Mouse (Mus musculus) liver, embryonic 14 days (tissue): ENCODE measurements around the gene Stxbp4. TPM values are rescaled to one million over a fixed set of nuclear protein-coding genes. Genes with fewer than 3 reads are reported as not detected.

ENCODE experiments used
- polyA plus RNA-seq: library from polyadenylated mRNA; depleted of rRNA; stranded (reverse); fragments of >200 nt; gene quantifications from 2 replicates; pipeline ENCODE4 v1.2.3, GENCODE M21; 2012; rRNA removed

The Stxbp4 gene
- 2.8 and 3.1 TPM in 2 replicates for polyA plus RNA-seq

GRCm38 (mm10) chr11:90637440-90638311, at the start of gene Stxbp4, which contains the start of gene Cox11:
Gene Stxbp4, minus strand, starts transcription at chr11:90638084.
Gene Cox11, plus strand, starts transcription at chr11:90638173.

Other genes with a start within 250 kb of the Stxbp4 start
- gene Hlf, start 247.2 kb downstream of the Stxbp4 start, polyA plus RNA-seq: 2.2 and 3.5 TPM in 2 replicates
- gene Cox11, start 89 bp upstream of the Stxbp4 start, polyA plus RNA-seq: 16.5 and 19.3 TPM in 2 replicates
- gene Tom1l1, start 50.3 kb upstream of the Stxbp4 start, polyA plus RNA-seq: 25.0 and 30.7 TPM in 2 replicates